ENCODE assay signal across 14 mouse cellular contexts in genomic region chr9:115658477-115658876, GRCm38 (mm10).
"Had no signal": no experiment of that assay in that cellular context is flagged by ENCODE, and none has a peak within 500 bp of the region (broad histone marks: within the 10 kb centered on the region; RNA-seq: fewer than 3 reads in every experiment).

No protein-coding gene starts in this region.

- H3K4me2 ChIP-seq: liver, embryonic 13.5 days; midbrain, embryonic 11.5 days had no signal

- H3K27ac ChIP-seq: liver, embryonic 13.5 days had no signal

- ATAC-seq: intestine, postnatal 0 days had no signal

- DNase-seq: kidney, adult 9 months; kidney, postnatal 14 days; kidney, postnatal 4 days; liver, embryonic 13.5 days; lung, adult 2 months; lung, postnatal 14 days; lung, postnatal 4 days; midbrain, embryonic 14.5 days; right cerebral cortex, postnatal 14 days; spleen, adult 18-20 months; thymus, adult 18-20 months; thymus, postnatal 36 days had no signal

- H3K27me3 ChIP-seq: liver, embryonic 13.5 days had no signal

- H3K9me3 ChIP-seq: liver, embryonic 13.5 days had no signal

- H3K36me3 ChIP-seq: liver, embryonic 13.5 days had no signal

- H3K9ac ChIP-seq: liver, embryonic 13.5 days had no signal

- H3K4me3 ChIP-seq: liver, embryonic 13.5 days had no signal
